Mouse (Mus musculus) thymus, adult 2 months (tissue): ENCODE data around the gene Ano10.

Experiments
- CTCF ChIP-seq: fragments of 200-500 bp; IDR thresholded peaks from 2 replicates; pipeline ENCODE4 v1.5.1; 2012; ENCODE audit warnings: mild to moderate bottlenecking, control low read depth, low read length, moderate library complexity, borderline replicate concordance; ENCODE audit not compliant: control insufficient read depth, poor library complexity, insufficient read depth; ENCODE audit errors: extremely low read depth
- POLR2A ChIP-seq: fragments of 200-500 bp; IDR thresholded peaks from 2 replicates; pipeline ENCODE4 v1.6.1; 2012; ENCODE audit warnings: mild to moderate bottlenecking, low read length, control low read depth, moderate library complexity; ENCODE audit not compliant: control insufficient read depth, poor library complexity, insufficient read depth; ENCODE audit errors: extremely low read depth

DNA sequence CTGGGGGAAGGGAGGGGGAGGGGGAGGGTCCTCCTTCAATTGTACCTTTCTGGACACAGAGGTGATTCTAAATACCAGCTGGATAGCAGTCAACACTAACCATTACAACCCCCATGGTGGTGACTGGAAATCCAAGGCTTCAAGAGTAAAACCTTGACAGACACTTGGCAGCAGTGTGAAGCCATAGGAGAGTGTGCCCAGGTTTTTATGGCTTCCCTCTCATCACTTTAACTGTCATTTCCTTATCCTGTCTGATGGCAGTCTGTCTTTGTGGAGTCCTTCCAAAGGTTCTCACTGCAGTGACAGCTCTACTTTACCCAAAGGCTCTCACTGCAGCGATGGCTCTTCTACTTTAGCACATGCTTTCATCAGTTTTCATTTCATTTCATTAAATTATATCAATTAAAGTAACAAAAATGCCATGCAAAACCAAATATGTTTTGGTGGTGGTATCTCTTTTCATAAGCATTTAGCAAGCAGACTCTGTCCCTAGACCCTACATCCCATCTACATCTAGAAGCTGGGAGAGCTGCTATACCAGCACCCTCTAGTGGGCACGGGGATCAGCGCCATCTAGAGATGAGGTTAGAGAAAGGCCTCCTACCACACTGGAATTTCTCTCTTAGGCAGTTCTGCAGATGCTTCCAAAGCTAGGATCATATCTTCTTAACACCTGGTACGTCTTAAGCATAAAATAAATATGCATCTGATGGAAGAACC, 50.0 kb downstream of the Ano10 start:
- TF ChIP-seq CTCF (no peak), POLR2A (no peak)
